Mouse (Mus musculus) intestine, embryonic 15.5 days (tissue): ENCODE data around the gene Sntg2. TPM values are rescaled to one million over a fixed set of nuclear protein-coding genes. Genes with fewer than 3 reads are reported as not detected.

ENCODE experiments used
- ATAC-seq: fragments of 200-750 bp; cut with Nextera tagmentation; 2 replicates; pipeline ENCODE4 v1.8.0; 2017; ENCODE audit warnings: moderate TSS enrichment, moderate library complexity
- H3K27ac ChIP-seq: fragments of 300-500 bp; sonication (generic); 2 replicates; pipeline ENCODE4 v1.5.1; 2015; ENCODE audit warnings: mild to moderate bottlenecking, inconsistent platforms
- H3K27me3 ChIP-seq: fragments of 300-500 bp; sonication (generic); replicated peaks from 2 replicates; pipeline ENCODE4 v1.6.1; 2015; ENCODE audit warnings: inconsistent platforms
- H3K36me3 ChIP-seq: fragments of 300-500 bp; sonication (generic); 2 replicates; pipeline ENCODE4 v1.6.1; 2015; ENCODE audit warnings: inconsistent platforms
- H3K4me1 ChIP-seq: fragments of 300-500 bp; sonication (generic); replicated peaks from 2 replicates; pipeline ENCODE4 v1.6.1; 2015; ENCODE audit warnings: inconsistent platforms
- H3K4me2 ChIP-seq: fragments of 300-500 bp; sonication (generic); replicated peaks from 2 replicates; pipeline ENCODE4 v1.6.1; 2015; ENCODE audit warnings: mild to moderate bottlenecking, inconsistent platforms
- H3K4me3 ChIP-seq: fragments of 300-500 bp; sonication (generic); replicated peaks from 2 replicates; pipeline ENCODE4 v1.5.1; 2015; ENCODE audit warnings: inconsistent platforms
- H3K9ac ChIP-seq: fragments of 300-500 bp; sonication (generic); 2 replicates; pipeline ENCODE4 v1.6.1; 2015; ENCODE audit warnings: inconsistent platforms
- H3K9me3 ChIP-seq: fragments of 300-500 bp; sonication (generic); 2 replicates; pipeline ENCODE4 v1.6.1; 2016; ENCODE audit warnings: inconsistent platforms
- WGBS: fragments of 180-500 bp; shearing (Covaris S2); methylation state at CpG from one replicate; pipeline ENCODE4 v1.1.7; 2015; 5-methylcytosine and 5-hydroxymethylcytosine counted together
- polyA plus RNA-seq: library from polyadenylated mRNA; unstranded; fragments of >200 nt; fragmentation: Nextera tagmentation; extraction: Ambion mirVana; gene quantifications from 2 replicates; pipeline ENCODE4 v1.2.1, GENCODE M21; 2015

Sntg2 gene
- polyA plus RNA-seq, 1 experiment from 2014 or later = 27.6 TPM

GRCm38 (mm10) chr12:30128561-30129410 is 244.4 kb downstream of the Sntg2 start:
- no peaks in the 10 kb centered on the region for H3K4me1 ChIP-seq
- 64% methylated on average over 7 of the region's 7 CpGs for WGBS
- H3K27ac ChIP-seq = no peak overlapping the region
- no peak overlapping the region for H3K4me3 ChIP-seq
- H3K27me3 ChIP-seq = no peaks in the 10 kb centered on the region
- ATAC-seq = peak; percentile 49; the same call in 1 of the 2 replicates
- H3K9ac ChIP-seq = no peak overlapping the region
- no peak overlapping the region for H3K4me2 ChIP-seq
- H3K36me3 ChIP-seq = no peaks in the 10 kb centered on the region
- no peaks in the 10 kb centered on the region for H3K9me3 ChIP-seq

Other genes with a start within 250 kb of the Sntg2 start
- gene Tpo, start 240.8 kb downstream of the Sntg2 start, polyA plus RNA-seq = 0.04 TPM in 1 of 2 replicates, not detected in the other
- 20.1 and 21.6 TPM in 2 replicates for gene Tmem18, start 211.1 kb upstream of the Sntg2 start, polyA plus RNA-seq